Mouse (Mus musculus): ENCODE measurements at regions not wholly inside any gene's neighbourhood (a gene's known extent, or its start where the extent isn't known, plus 50 kb on each side); places are given as distances from the start of the nearest gene placed in this dataset.
A peak's percentile ranks its signal among the peaks of the same experiment; 100 is the strongest.

- H3K9me3 ChIP-seq: no peaks in the 10 kb centered on the region
- peaks cover 7% of the 10 kb centered on the region for H3K4me1 ChIP-seq
- no peaks in the 10 kb centered on the region for H3K36me3 ChIP-seq
- H3K4me3 ChIP-seq: no peak overlapping the region
- no peak overlapping the region for H3K27ac ChIP-seq (replicated peaks)
- H3K27me3 ChIP-seq: no peaks in the 10 kb centered on the region
- no peak overlapping the region for H3K4me2 ChIP-seq (replicated peaks)
- ATAC-seq (ENCODE audit: low FRiP score, low read depth): no peak
- 26% methylated on average over 3 of the region's 3 CpGs for WGBS
- no peak overlapping the region for H3K9ac ChIP-seq (replicated peaks)
These were observed 567.0 kb downstream of the Ttll7 start for GRCm38 (mm10) chr3:147419129-147419528.

GRCm38 (mm10) chr3:147422196-147422595 lies 570.0 kb downstream of the Ttll7 start:
- no peak overlapping the region for H3K4me2 ChIP-seq (replicated peaks)
- no peaks in the 10 kb centered on the region for H3K9me3 ChIP-seq
- no peak overlapping the region for H3K9ac ChIP-seq (replicated peaks)
- no peaks in the 10 kb centered on the region for H3K36me3 ChIP-seq
- H3K27ac ChIP-seq (replicated peaks): no peak overlapping the region
- WGBS: 83% methylated on average over 5 of the region's 5 CpGs
- H3K27me3 ChIP-seq: no peaks in the 10 kb centered on the region
- peaks cover 10% of the 10 kb centered on the region for H3K4me1 ChIP-seq
- H3K4me3 ChIP-seq: no peak overlapping the region
- no peak for ATAC-seq (ENCODE audit: low FRiP score, low read depth)

- peak; percentile 41; the same call in 1 of the 2 replicates for ATAC-seq (ENCODE audit: low FRiP score, low read depth)
- Histone ChIP-seq H3K9me3 (no peaks in the 10 kb centered on the region), H3K36me3 (no peaks in the 10 kb centered on the region), H3K27me3 (no peaks in the 10 kb centered on the region), H3K4me3 (no peak overlapping the region), H3K4me1 (peaks cover 12% of the 10 kb centered on the region), H3K27ac (replicated peaks) (peak overlapping the region; percentile 15; the same call in 1 of the 2 replicates), H3K4me2 (replicated peaks) (no peak overlapping the region), H3K9ac (replicated peaks) (no peak overlapping the region)
- 22% methylated on average over 2 of the region's 2 CpGs for WGBS
These were observed 571.9 kb downstream of the Ttll7 start for GRCm38 (mm10) chr3:147423895-147424575.

GRCm38 (mm10) chr3:147428837-147429236 lies 576.7 kb downstream of the Ttll7 start:
- no peak overlapping the region for H3K4me2 ChIP-seq (replicated peaks)
- ATAC-seq (ENCODE audit: low FRiP score, low read depth): no peak
- H3K27ac ChIP-seq (replicated peaks): no peak overlapping the region
- no peaks in the 10 kb centered on the region for H3K36me3 ChIP-seq
- no peaks in the 10 kb centered on the region for H3K27me3 ChIP-seq
- no peaks in the 10 kb centered on the region for H3K9me3 ChIP-seq
- peaks cover 10% of the 10 kb centered on the region for H3K4me1 ChIP-seq
- H3K4me3 ChIP-seq: no peak overlapping the region
- H3K9ac ChIP-seq (replicated peaks): no peak overlapping the region
- 52% methylated on average over 10 of the region's 10 CpGs for WGBS

- Histone ChIP-seq H3K9ac (replicated peaks) (no peak overlapping the region), H3K4me1 (peaks cover 16% of the 10 kb centered on the region), H3K27me3 (no peaks in the 10 kb centered on the region), H3K4me2 (replicated peaks) (no peak overlapping the region), H3K27ac (replicated peaks) (peak overlapping the region; percentile 17; the same call in 1 of the 2 replicates), H3K9me3 (no peaks in the 10 kb centered on the region), H3K36me3 (no peaks in the 10 kb centered on the region), H3K4me3 (no peak overlapping the region)
- WGBS: 62% methylated on average over 5 of the region's 5 CpGs
- ATAC-seq (ENCODE audit: low FRiP score, low read depth): peak; percentile 74
These were observed 590.9 kb downstream of the Ttll7 start for GRCm38 (mm10) chr3:147442925-147443690.

- ATAC-seq (ENCODE audit: low FRiP score, low read depth): peak; percentile 50; the same call in 1 of the 2 replicates
- H3K27ac ChIP-seq (replicated peaks): no peak overlapping the region; the same call in 1 of the 2 replicates
These were observed 591.5 kb downstream of the Ttll7 start for GRCm38 (mm10) chr3:147443691-147443960.

GRCm38 (mm10) chr3:147444005-147444763 lies 592.0 kb downstream of the Ttll7 start:
- Histone ChIP-seq H3K4me3 (no peak overlapping the region), H3K27me3 (no peaks in the 10 kb centered on the region), H3K4me2 (replicated peaks) (no peak overlapping the region), H3K27ac (replicated peaks) (no peak overlapping the region; the same call in 1 of the 2 replicates), H3K4me1 (peaks cover 16% of the 10 kb centered on the region), H3K9ac (replicated peaks) (no peak overlapping the region), H3K9me3 (no peaks in the 10 kb centered on the region), H3K36me3 (no peaks in the 10 kb centered on the region)
- ATAC-seq (ENCODE audit: low FRiP score, low read depth): no peak
- 75% methylated on average over 10 of the region's 10 CpGs for WGBS

More at GRCm38 (mm10) chr3:147443691-147443960, 591.5 kb downstream of the Ttll7 start:
- Histone ChIP-seq H3K4me3 (no peak overlapping the region), H3K9ac (replicated peaks) (no peak overlapping the region), H3K27me3 (no peaks in the 10 kb centered on the region), H3K4me2 (replicated peaks) (no peak overlapping the region), H3K36me3 (no peaks in the 10 kb centered on the region), H3K4me1 (peaks cover 16% of the 10 kb centered on the region), H3K9me3 (no peaks in the 10 kb centered on the region)

GRCm38 (mm10) chr3:147445066-147445844 lies 593.1 kb downstream of the Ttll7 start:
- no peak overlapping the region for H3K9ac ChIP-seq (replicated peaks)
- no peak for ATAC-seq (ENCODE audit: low FRiP score, low read depth)

GRCm38 (mm10) chr3:147445884-147446283 lies 593.7 kb downstream of the Ttll7 start:
- Histone ChIP-seq H3K4me2 (replicated peaks) (no peak overlapping the region), H3K4me1 (peaks cover 16% of the 10 kb centered on the region), H3K9me3 (no peaks in the 10 kb centered on the region), H3K9ac (replicated peaks) (no peak overlapping the region), H3K27me3 (no peaks in the 10 kb centered on the region), H3K4me3 (no peak overlapping the region), H3K36me3 (no peaks in the 10 kb centered on the region), H3K27ac (replicated peaks) (no peak overlapping the region)
- no peak for ATAC-seq (ENCODE audit: low FRiP score, low read depth)
- WGBS: 83% methylated on average over 8 of the region's 8 CpGs

More at GRCm38 (mm10) chr3:147445066-147445844, 593.1 kb downstream of the Ttll7 start:
- Histone ChIP-seq H3K4me2 (replicated peaks) (no peak overlapping the region), H3K27me3 (no peaks in the 10 kb centered on the region), H3K4me3 (no peak overlapping the region), H3K36me3 (no peaks in the 10 kb centered on the region), H3K27ac (replicated peaks) (no peak overlapping the region), H3K9me3 (no peaks in the 10 kb centered on the region), H3K4me1 (peaks cover 16% of the 10 kb centered on the region)
- WGBS: 82% methylated on average over 5 of the region's 5 CpGs

- H3K27ac ChIP-seq (replicated peaks): no peak overlapping the region
- no peak overlapping the region for H3K4me3 ChIP-seq
- H3K4me1 ChIP-seq: no peaks in the 10 kb centered on the region
- 68% methylated on average over 4 of the region's 4 CpGs for WGBS
- no peak for ATAC-seq (ENCODE audit: low FRiP score, low read depth)
- no peaks in the 10 kb centered on the region for H3K9me3 ChIP-seq
- no peaks in the 10 kb centered on the region for H3K36me3 ChIP-seq
- H3K9ac ChIP-seq (replicated peaks): no peak overlapping the region
- H3K4me2 ChIP-seq (replicated peaks): no peak overlapping the region
- no peaks in the 10 kb centered on the region for H3K27me3 ChIP-seq
These were observed 600.0 kb downstream of the Ttll7 start for GRCm38 (mm10) chr3:147452176-147452575.

- H3K4me1 ChIP-seq: peaks cover 3% of the 10 kb centered on the region; the same call in 1 of the 2 replicates
- WGBS: 78% methylated on average over 3 of the region's 3 CpGs
- no peaks in the 10 kb centered on the region for H3K36me3 ChIP-seq
- no peaks in the 10 kb centered on the region for H3K27me3 ChIP-seq
- no peak overlapping the region for H3K4me3 ChIP-seq
- no peaks in the 10 kb centered on the region for H3K9me3 ChIP-seq
- no peak overlapping the region for H3K9ac ChIP-seq (replicated peaks)
- no peak overlapping the region for H3K27ac ChIP-seq (replicated peaks)
- no peak overlapping the region for H3K4me2 ChIP-seq (replicated peaks)
- ATAC-seq (ENCODE audit: low FRiP score, low read depth): no peak
These were observed 603.2 kb downstream of the Ttll7 start for GRCm38 (mm10) chr3:147455383-147455782.

Measured in midbrain, embryonic 12.5 days (tissue).